Mouse (Mus musculus) heart, embryonic 13.5 days (tissue): ENCODE data around the gene Slc45a2. TPM values are rescaled to one million over a fixed set of nuclear protein-coding genes. Genes with fewer than 3 reads are reported as not detected.
"Not testable (repeated sequence)": the region's sequence is repeated elsewhere in the genome, so short reads cannot be mapped to it uniquely, and the experiment has no call there.

Source experiments
- ATAC-seq: fragments of 200-750 bp; cut with Nextera tagmentation; 2 replicates; pipeline ENCODE4 v1.8.0; 2017; ENCODE audit warnings: moderate TSS enrichment; ENCODE audit not compliant: insufficient number of reproducible peaks, low FRiP score, low TSS enrichment; ENCODE audit errors: extremely low read depth
- H3K27ac ChIP-seq: fragments of 300-500 bp; sonication (generic); replicated peaks from 2 replicates; pipeline ENCODE4 v1.5.1; 2015; ENCODE audit warnings: moderate library complexity, mild to moderate bottlenecking, inconsistent platforms
- H3K27me3 ChIP-seq: fragments of 300-500 bp; sonication (generic); replicated peaks from 2 replicates; pipeline ENCODE4 v1.6.1; 2015; ENCODE audit warnings: mild to moderate bottlenecking, inconsistent platforms
- H3K36me3 ChIP-seq: fragments of 300-500 bp; sonication (generic); 2 replicates; pipeline ENCODE4 v1.6.1; 2015; ENCODE audit warnings: mild to moderate bottlenecking, inconsistent platforms
- H3K4me1 ChIP-seq: fragments of 300-500 bp; sonication (generic); 2 replicates; pipeline ENCODE4 v1.6.1; 2015; ENCODE audit warnings: inconsistent platforms
- H3K4me2 ChIP-seq: fragments of 300-500 bp; sonication (generic); 2 replicates; pipeline ENCODE4 v1.6.1; 2015; ENCODE audit warnings: inconsistent platforms, mild to moderate bottlenecking, moderate library complexity
- H3K4me3 ChIP-seq: fragments of 300-500 bp; sonication (generic); 2 replicates; pipeline ENCODE4 v1.5.1; 2015; ENCODE audit warnings: moderate library complexity, mild to moderate bottlenecking, inconsistent platforms
- H3K9ac ChIP-seq: fragments of 300-500 bp; sonication (generic); 2 replicates; pipeline ENCODE4 v1.6.1; 2015; ENCODE audit warnings: inconsistent platforms, mild to moderate bottlenecking, moderate library complexity
- H3K9me3 ChIP-seq: fragments of 300-500 bp; sonication (generic); 2 replicates; pipeline ENCODE4 v1.6.1; 2016; ENCODE audit warnings: inconsistent platforms
- WGBS: fragments of 180-500 bp; shearing (Covaris S2); methylation state at CpG from one replicate; pipeline ENCODE4 v1.1.7; 2015; ENCODE audit warnings: mixed read lengths; 5-methylcytosine and 5-hydroxymethylcytosine counted together
- polyA plus RNA-seq: library from polyadenylated mRNA; unstranded; fragments of >200 nt; fragmentation: Nextera tagmentation; extraction: Ambion mirVana; gene quantifications from 2 replicates; pipeline ENCODE4 v1.2.1, GENCODE M21; 2015

Gene Slc45a2
- polyA plus RNA-seq, 1 experiment from 2014 or later, result not detected

DNA sequence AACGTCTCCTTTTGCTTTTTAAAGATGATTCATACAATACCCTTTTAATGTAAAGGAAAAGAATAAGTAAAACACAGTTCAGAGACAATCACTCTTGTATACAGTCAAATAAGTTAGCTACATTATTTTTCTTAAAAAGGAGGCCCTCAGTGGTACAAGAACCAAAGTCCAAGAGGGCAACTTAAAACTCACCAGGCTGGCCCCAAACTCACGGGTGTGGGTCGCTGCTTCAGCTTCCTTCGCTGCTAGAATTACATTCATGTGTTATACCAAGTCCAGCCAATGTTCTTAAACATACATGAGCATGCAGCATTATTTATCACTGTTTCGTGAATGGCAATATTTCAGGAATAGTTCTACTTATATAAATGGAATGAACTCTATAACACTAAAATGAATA is 29.7 kb upstream of the Slc45a2 start:
- Histone ChIP-seq H3K9me3 (no peaks in the 10 kb centered on the region), H3K27me3 (no peaks in the 10 kb centered on the region), H3K4me1 (no peaks in the 10 kb centered on the region), H3K9ac (no peak overlapping the region), H3K4me2 (no peak overlapping the region), H3K36me3 (no peaks in the 10 kb centered on the region), H3K4me3 (no peak overlapping the region), H3K27ac (no peak overlapping the region)
- ATAC-seq, result no peak
- 81% methylated on average over 5 of the region's 5 CpGs for WGBS

DNA sequence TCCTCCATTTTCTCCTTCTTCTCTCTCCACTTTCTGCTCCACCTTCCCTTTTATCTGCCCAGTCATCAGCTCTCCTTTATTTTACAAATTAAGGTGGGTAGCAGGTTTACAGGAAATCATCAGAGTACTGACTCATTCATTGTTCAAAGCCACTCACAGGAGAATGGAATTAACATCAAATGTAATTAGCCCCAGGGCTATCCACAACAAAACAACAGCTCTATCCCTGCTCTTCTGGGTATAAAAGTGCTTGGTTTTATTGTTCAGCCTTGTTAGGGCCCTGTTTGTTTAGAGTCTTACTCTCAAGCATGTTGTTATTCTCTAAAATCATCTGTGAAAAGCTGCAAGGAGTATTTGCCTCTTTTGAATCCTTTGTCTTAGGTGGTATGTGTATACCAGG is 23.4 kb upstream of the Slc45a2 start:
- Histone ChIP-seq H3K36me3 (no peaks in the 10 kb centered on the region), H3K27ac (no peak overlapping the region), H3K9ac (no peak overlapping the region), H3K4me1 (peaks cover 7% of the 10 kb centered on the region), H3K4me2 (no peak overlapping the region), H3K27me3 (no peaks in the 10 kb centered on the region), H3K4me3 (no peak overlapping the region), H3K9me3 (no peaks in the 10 kb centered on the region)
- no peak for ATAC-seq

DNA sequence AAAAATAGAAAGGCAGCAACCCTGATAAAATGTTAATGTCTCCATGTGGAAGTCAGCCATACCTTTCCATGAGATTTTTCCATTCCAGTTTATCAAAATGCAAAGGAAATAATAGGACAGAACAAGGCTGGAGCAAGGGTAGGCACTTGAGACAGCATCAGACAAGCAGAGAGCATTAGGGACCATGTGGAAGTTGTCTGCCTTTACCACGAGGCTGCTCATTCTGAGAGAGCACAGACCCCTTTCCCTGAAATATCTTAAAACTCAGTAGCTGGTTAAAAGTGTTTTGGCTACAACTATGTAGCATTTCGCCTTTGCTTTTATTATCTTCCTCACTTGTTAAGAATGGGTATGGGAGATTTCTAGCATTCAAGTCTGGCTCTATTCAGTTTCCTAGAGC is 19.8 kb upstream of the Slc45a2 start:
- 63% methylated on average over 2 of the region's 2 CpGs for WGBS
- Histone ChIP-seq H3K9me3 (no peaks in the 10 kb centered on the region), H3K36me3 (peaks cover 10% of the 10 kb centered on the region; the same call in 1 of the 2 replicates), H3K4me1 (peaks cover 11% of the 10 kb centered on the region), H3K4me3 (peak overlapping the region; percentile 82), H3K27me3 (no peaks in the 10 kb centered on the region), H3K9ac (peak overlapping the region; percentile 90), H3K4me2 (peak overlapping the region; percentile 75), H3K27ac (peak overlapping the region; percentile 94; the same call in 1 of the 2 replicates)
- ATAC-seq, result no peak

DNA sequence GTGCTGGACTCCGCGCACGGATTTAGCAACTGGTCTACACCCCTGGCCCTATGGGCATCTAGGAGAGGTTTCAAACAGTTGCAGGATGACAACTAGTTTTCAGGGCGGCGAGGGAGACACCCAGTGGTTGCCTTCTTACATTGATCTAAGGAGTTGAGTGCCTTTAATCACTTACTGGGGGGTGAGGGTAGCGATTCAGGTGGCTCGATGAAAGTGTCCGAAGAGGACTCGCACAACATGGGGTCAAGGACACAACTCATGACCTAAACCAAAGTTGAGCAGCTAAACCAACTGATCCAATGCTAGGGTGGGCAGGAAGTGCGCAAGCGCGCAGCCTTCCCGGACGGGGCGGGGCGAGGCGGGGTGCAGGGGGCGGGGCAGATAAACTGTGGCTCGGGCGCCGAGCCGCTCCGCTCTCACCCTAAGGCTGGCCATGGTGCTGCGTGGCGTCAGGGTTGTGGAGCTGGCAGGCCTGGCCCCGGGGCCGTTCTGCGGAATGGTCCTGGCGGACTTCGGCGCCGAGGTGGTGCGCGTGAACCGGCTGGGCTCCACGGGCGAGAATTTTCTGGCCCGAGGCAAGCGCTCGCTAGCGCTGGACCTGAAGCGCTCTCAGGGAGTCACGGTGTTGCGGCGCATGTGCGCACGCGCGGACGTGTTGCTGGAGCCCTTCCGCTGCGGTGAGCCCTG is 19.0 kb upstream of the Slc45a2 start, which contains the start of gene Amacr:
Gene Amacr (plus strand): TSS at position 380 of the 687 bp plus-strand sequence.
- H3K36me3 ChIP-seq, result peaks cover 10% of the 10 kb centered on the region; the same call in 1 of the 2 replicates
- no peaks in the 10 kb centered on the region for H3K9me3 ChIP-seq
- H3K4me2 ChIP-seq, result peak within 1 kb of the TSS; percentile 75
- under 1% methylated on average over 52 of the region's 52 CpGs for WGBS
- H3K27me3 ChIP-seq, result no peaks in the 10 kb centered on the region
- peak; percentile 93 for ATAC-seq
- peaks cover 11% of the 10 kb centered on the region for H3K4me1 ChIP-seq
- H3K4me3 ChIP-seq, result peak within 1 kb of the TSS; percentile 82
- peak within 1 kb of the TSS; percentile 94 for H3K27ac ChIP-seq
- H3K9ac ChIP-seq, result peak within 1 kb of the TSS; percentile 90

DNA sequence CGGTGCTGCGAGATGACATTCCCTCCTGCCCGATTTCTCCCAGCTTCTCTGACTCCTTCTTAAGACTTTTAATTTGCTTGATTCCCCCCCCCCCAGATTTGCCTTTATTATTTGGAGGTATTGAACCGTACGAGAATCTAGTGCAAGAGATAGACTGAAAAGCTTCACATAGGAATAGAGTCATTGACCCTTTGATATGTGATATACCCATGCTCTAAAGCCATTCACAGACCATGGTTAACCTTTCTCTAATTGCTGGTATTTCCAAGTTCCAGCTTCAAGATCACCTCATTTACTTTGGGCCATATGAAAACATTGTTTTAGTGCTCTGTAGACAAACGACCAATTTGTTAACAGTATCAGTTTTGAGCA is 18.5 kb upstream of the Slc45a2 start:
- Histone ChIP-seq H3K27ac (peak overlapping the region; percentile 94), H3K9ac (peak overlapping the region; percentile 90), H3K4me2 (peak overlapping the region; percentile 75), H3K36me3 (peaks cover 13% of the 10 kb centered on the region), H3K9me3 (no peaks in the 10 kb centered on the region), H3K4me1 (peaks cover 11% of the 10 kb centered on the region), H3K27me3 (no peaks in the 10 kb centered on the region), H3K4me3 (peak overlapping the region; percentile 82)
- 3% methylated on average over 6 of the region's 6 CpGs for WGBS
- ATAC-seq, result no peak

DNA sequence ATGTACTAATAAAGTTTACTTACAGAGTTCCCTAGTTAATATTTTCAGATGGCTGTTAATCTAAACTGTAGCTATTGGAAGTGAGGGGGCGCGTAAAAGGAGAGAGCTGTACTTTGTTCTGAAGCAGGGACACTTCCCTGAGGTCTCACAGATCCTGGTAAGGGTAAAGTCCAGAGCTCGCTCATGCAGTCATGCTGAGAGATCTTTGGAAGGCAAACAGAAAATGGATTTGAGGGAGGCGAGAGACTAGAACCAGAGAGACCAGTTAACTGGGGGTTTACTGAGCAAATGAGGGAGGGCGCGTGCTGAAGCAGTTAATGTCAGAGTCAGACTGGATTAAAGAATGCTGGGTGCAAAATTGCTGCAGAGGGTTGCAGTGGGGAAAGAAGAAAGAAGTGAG is 14.8 kb upstream of the Slc45a2 start:
- H3K36me3 ChIP-seq, result peaks cover 33% of the 10 kb centered on the region
- no peak overlapping the region for H3K27ac ChIP-seq
- 73% methylated on average over 6 of the region's 6 CpGs for WGBS
- no peak overlapping the region for H3K4me2 ChIP-seq
- no peaks in the 10 kb centered on the region for H3K9me3 ChIP-seq
- H3K27me3 ChIP-seq, result no peaks in the 10 kb centered on the region
- no peak for ATAC-seq
- no peak overlapping the region for H3K9ac ChIP-seq
- peaks cover 9% of the 10 kb centered on the region for H3K4me1 ChIP-seq
- no peak overlapping the region for H3K4me3 ChIP-seq

DNA sequence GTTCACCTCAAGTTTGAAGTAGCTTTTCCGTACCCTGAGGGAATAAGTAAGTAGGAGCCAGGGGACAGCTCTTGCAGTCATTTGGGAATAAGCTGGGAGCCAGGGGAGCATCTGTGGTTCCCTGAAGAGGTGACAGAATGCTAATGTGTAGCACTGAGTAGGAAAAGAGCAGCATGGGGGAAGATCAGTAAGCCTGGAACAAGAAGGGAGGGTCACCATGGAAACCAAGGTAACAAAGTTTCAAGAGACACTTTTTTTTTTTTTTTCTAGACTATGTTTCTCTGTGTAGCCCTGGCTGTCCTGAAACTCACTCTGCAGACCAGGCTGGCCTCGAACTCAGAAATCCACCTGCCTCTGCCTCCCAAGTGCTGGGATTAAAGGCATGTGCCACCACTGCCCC is 14.0 kb upstream of the Slc45a2 start:
- not testable (repeated sequence) for H3K27ac ChIP-seq, H3K4me3 ChIP-seq, H3K9ac ChIP-seq, H3K4me1 ChIP-seq, ATAC-seq, H3K9me3 ChIP-seq, H3K27me3 ChIP-seq, H3K4me2 ChIP-seq
- 66% methylated on average over 2 of the region's 2 CpGs for WGBS
- H3K36me3 ChIP-seq, result peaks cover 35% of the 10 kb centered on the region

DNA sequence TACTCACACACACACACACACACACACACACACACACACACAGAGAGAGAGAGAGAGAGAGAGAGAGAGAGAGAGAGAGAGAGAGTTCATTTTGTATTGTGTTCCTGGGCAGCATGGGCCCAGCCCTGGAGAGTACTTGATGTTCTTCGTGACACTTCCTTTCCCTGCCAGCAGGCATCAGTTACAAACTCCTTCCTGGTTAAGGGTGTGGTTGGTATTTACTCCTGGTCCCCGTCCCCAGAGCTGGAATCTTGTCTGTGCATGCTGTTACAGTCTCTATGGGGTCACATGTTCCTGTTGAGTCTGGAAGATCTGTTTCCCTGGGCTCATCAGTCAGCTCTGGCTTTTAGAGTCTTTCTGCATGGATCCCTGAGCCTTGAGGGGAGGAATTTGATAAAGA is 10.1 kb upstream of the Slc45a2 start:
- no peak overlapping the region for H3K4me2 ChIP-seq
- H3K9ac ChIP-seq, result no peak overlapping the region
- peaks cover 32% of the 10 kb centered on the region for H3K36me3 ChIP-seq
- H3K4me1 ChIP-seq, result no peaks in the 10 kb centered on the region
- H3K27ac ChIP-seq, result no peak overlapping the region
- H3K9me3 ChIP-seq, result no peaks in the 10 kb centered on the region
- H3K27me3 ChIP-seq, result no peaks in the 10 kb centered on the region
- 32% methylated on average over 2 of the region's 2 CpGs for WGBS
- H3K4me3 ChIP-seq, result no peak overlapping the region
- no peak for ATAC-seq

DNA sequence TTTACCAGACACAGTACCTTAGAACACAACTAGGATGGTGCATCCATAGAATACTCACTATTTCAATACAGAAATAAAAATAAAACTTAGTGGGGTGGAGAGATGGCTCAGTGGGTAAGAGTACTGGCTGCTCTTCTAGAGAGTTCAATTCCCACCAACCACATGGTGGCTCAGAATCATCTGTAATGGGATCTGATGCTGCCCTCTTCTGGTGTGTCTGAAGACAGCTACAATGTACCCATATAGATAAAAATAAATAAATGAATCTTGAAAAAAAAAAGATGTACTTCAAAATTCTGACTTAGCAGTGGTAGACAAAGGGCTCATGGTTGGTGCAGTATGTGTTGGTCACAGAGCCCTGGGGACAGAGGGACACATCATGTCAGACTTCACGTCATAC is 9.0 kb upstream of the Slc45a2 start:
- WGBS, result 87% methylated on average over 1 of the region's 1 CpGs
- no peak overlapping the region for H3K27ac ChIP-seq
- H3K36me3 ChIP-seq, result peaks cover 39% of the 10 kb centered on the region
- H3K9ac ChIP-seq, result no peak overlapping the region
- H3K4me2 ChIP-seq, result no peak overlapping the region
- no peaks in the 10 kb centered on the region for H3K9me3 ChIP-seq
- H3K4me1 ChIP-seq, result no peaks in the 10 kb centered on the region
- no peaks in the 10 kb centered on the region for H3K27me3 ChIP-seq
- H3K4me3 ChIP-seq, result no peak overlapping the region
- ATAC-seq, result no peak

DNA sequence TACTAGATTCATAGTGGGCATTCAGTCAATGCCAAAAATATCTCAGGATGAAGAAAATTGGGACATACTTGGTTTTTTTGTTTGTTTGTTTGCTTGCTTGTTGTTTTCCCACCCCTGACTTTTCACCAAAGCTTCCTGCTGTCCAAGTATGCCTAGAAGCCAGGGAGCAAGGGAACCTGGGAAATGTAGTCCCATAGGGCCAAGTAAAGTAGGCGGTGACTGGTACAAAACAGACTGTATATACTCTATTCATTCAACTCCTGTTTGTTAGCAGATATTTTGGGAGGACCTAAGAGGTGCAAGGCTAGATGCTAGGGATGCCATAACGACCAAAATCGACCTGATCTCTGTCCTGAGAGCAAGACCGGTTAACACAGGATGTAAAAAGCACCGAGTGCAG is 689 bp upstream of the Slc45a2 start:
- Histone ChIP-seq H3K27me3 (no peaks in the 10 kb centered on the region), H3K27ac (no peak overlapping the region), H3K36me3 (peaks cover 11% of the 10 kb centered on the region), H3K4me3 (peak overlapping the region; percentile 24; the same call in 1 of the 2 replicates), H3K9me3 (no peaks in the 10 kb centered on the region), H3K4me1 (no peaks in the 10 kb centered on the region), H3K4me2 (peak overlapping the region; percentile 44), H3K9ac (no peak overlapping the region)
- no peak for ATAC-seq
- 44% methylated on average over 5 of the region's 5 CpGs for WGBS

DNA sequence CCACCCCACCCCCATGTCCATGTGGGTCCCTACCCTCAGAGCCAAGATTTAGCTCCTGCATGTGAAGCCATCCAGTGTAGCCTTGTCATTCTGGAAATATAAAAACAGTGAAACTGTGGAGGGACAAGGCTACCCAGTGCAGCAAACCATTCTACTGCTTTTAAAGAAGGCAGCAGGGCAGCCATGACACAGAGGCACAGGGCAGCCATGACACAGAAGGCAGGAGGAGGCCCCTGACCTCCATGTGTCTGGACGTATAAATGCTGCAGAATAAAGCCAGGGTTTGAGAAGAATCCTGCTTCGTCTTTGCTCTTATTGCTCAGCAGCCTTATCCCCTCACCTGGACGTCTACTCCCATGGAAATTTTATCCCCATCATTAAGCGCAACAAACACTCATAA is 3.3 kb downstream of the Slc45a2 start:
- Histone ChIP-seq H3K27me3 (peaks cover 9% of the 10 kb centered on the region; the same call in 1 of the 2 replicates), H3K36me3 (no peaks in the 10 kb centered on the region), H3K9ac (no peak overlapping the region), H3K4me2 (no peak overlapping the region), H3K9me3 (no peaks in the 10 kb centered on the region), H3K4me3 (no peak overlapping the region), H3K4me1 (no peaks in the 10 kb centered on the region), H3K27ac (no peak overlapping the region)
- no peak for ATAC-seq
- 82% methylated on average over 4 of the region's 4 CpGs for WGBS

DNA sequence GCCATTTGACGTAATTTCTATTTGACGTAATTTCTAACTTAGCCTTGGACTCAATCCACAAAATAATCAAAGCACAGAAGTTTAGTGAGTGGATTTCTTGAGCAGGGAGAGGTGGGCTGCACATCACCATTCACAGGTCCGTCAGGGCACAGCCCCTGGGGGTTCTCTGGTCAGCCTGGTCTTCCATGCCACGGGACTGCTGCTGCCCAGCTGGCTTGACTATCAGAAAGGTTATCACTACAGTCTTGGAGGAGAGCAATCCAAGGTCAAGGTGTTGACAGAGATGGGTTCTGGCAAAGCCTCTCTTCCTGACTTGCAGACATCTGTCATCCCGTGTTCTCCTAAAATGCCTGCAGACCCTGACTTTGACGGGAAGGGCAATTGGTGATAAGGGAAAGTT is 4.1 kb downstream of the Slc45a2 start:
- Histone ChIP-seq H3K9me3 (no peaks in the 10 kb centered on the region), H3K4me1 (no peaks in the 10 kb centered on the region), H3K27ac (no peak overlapping the region), H3K27me3 (peaks cover 9% of the 10 kb centered on the region; the same call in 1 of the 2 replicates), H3K4me3 (no peak overlapping the region), H3K9ac (no peak overlapping the region), H3K4me2 (no peak overlapping the region), H3K36me3 (no peaks in the 10 kb centered on the region)
- no peak for ATAC-seq
- 35% methylated on average over 6 of the region's 6 CpGs for WGBS
